Mouse (Mus musculus) hindbrain, embryonic 16.5 days (tissue): ENCODE data around the gene Rnf41. TPM values are rescaled to one million over a fixed set of nuclear protein-coding genes. Genes with fewer than 3 reads are reported as not detected.

Source experiments
- ATAC-seq: fragments of 200-750 bp; cut with Nextera tagmentation; 2 replicates; pipeline ENCODE4 v1.8.0; 2017; ENCODE audit warnings: moderate TSS enrichment, moderate library complexity
- H3K27ac ChIP-seq: fragments of 300-500 bp; sonication (generic); 2 replicates; pipeline ENCODE4 v1.5.1; 2014; ENCODE audit warnings: low read depth, mild to moderate bottlenecking, control low read depth, low read length, moderate library complexity
- H3K27me3 ChIP-seq: fragments of 300-500 bp; sonication (generic); replicated peaks from 2 replicates; pipeline ENCODE4 v1.6.1; 2014; ENCODE audit warnings: low read length; ENCODE audit not compliant: control insufficient read depth, insufficient read depth
- H3K36me3 ChIP-seq: fragments of 300-500 bp; sonication (generic); 2 replicates; pipeline ENCODE4 v1.6.1; 2014; ENCODE audit warnings: mild to moderate bottlenecking, low read length, moderate library complexity, mixed read lengths; ENCODE audit not compliant: control insufficient read depth, insufficient read depth
- H3K4me1 ChIP-seq: fragments of 300-500 bp; sonication (generic); 2 replicates; pipeline ENCODE4 v1.6.1; 2014; ENCODE audit warnings: low read depth, low read length; ENCODE audit not compliant: control insufficient read depth, insufficient read depth
- H3K4me2 ChIP-seq: fragments of 300-500 bp; sonication (generic); 2 replicates; pipeline ENCODE4 v1.6.1; 2014; ENCODE audit warnings: mild to moderate bottlenecking, low read length, control low read depth, moderate library complexity
- H3K4me3 ChIP-seq: fragments of 300-500 bp; sonication (generic); 2 replicates; pipeline ENCODE4 v1.5.1; 2014; ENCODE audit warnings: mild to moderate bottlenecking, low read length, control low read depth, moderate library complexity
- H3K9ac ChIP-seq: fragments of 300-500 bp; sonication (generic); 2 replicates; pipeline ENCODE4 v1.6.1; 2014; ENCODE audit warnings: low read depth, mild to moderate bottlenecking, control low read depth, low read length, moderate library complexity
- H3K9me3 ChIP-seq: fragments of 300-500 bp; sonication (generic); 2 replicates; pipeline ENCODE4 v1.6.1; 2014; ENCODE audit warnings: mild to moderate bottlenecking, low read length, moderate library complexity; ENCODE audit not compliant: control insufficient read depth
- WGBS: fragments of 180-500 bp; shearing (Covaris S2); extraction: QIAGEN DNeasy Blood & Tissue Kit; methylation state at CpG from one replicate; pipeline ENCODE4 v1.1.7; 2014; 5-methylcytosine and 5-hydroxymethylcytosine counted together
- polyA plus RNA-seq: library from polyadenylated mRNA; unstranded; fragments of >200 nt; fragmentation: Nextera tagmentation; extraction: Ambion mirVana; gene quantifications from 2 replicates; pipeline ENCODE4 v1.2.1, GENCODE M21; 2015

Rnf41 gene
- polyA plus RNA-seq, 1 experiment from 2014 or later, result 98.3 TPM

- 94% methylated on average over 5 of the region's 5 CpGs for WGBS
- H3K27ac ChIP-seq, result no peak overlapping the region
- no peak for ATAC-seq
- no peaks in the 10 kb centered on the region for H3K9me3 ChIP-seq
- H3K36me3 ChIP-seq, result peaks cover 13% of the 10 kb centered on the region
- no peak overlapping the region for H3K4me3 ChIP-seq
- no peaks in the 10 kb centered on the region for H3K4me1 ChIP-seq
- no peaks in the 10 kb centered on the region for H3K27me3 ChIP-seq
- H3K9ac ChIP-seq, result no peak overlapping the region
- no peak overlapping the region for H3K4me2 ChIP-seq
Observed at GRCm38 (mm10) chr10:128429052-128429451, 17.6 kb downstream of the Rnf41 start.

- Histone ChIP-seq H3K9ac (no peak overlapping the region), H3K27me3 (no peaks in the 10 kb centered on the region), H3K9me3 (no peaks in the 10 kb centered on the region), H3K36me3 (peaks cover 13% of the 10 kb centered on the region), H3K4me2 (no peak overlapping the region), H3K4me3 (no peak overlapping the region), H3K27ac (no peak overlapping the region), H3K4me1 (no peaks in the 10 kb centered on the region)
- ATAC-seq, result no peak
- WGBS, result 89% methylated on average over 4 of the region's 4 CpGs
Observed at GRCm38 (mm10) chr10:128429454-128429853, 18.0 kb downstream of the Rnf41 start.

- 98% methylated on average over 2 of the region's 2 CpGs for WGBS
- no peak overlapping the region for H3K9ac ChIP-seq
- no peak for ATAC-seq
Observed at GRCm38 (mm10) chr10:128433417-128433816, 22.0 kb downstream of the Rnf41 start.

GRCm38 (mm10) chr10:128434681-128435080, 23.2 kb downstream of the Rnf41 start:
- Histone ChIP-seq H3K9ac (no peak overlapping the region), H3K27ac (no peak overlapping the region), H3K4me2 (no peak overlapping the region), H3K9me3 (no peaks in the 10 kb centered on the region), H3K36me3 (peaks cover 37% of the 10 kb centered on the region), H3K27me3 (no peaks in the 10 kb centered on the region), H3K4me1 (no peaks in the 10 kb centered on the region; the same call in 1 of the 2 replicates), H3K4me3 (no peak overlapping the region)
- no peak for ATAC-seq
- WGBS, result 86% methylated on average over 10 of the region's 10 CpGs

More at GRCm38 (mm10) chr10:128433417-128433816, 22.0 kb downstream of the Rnf41 start:
- Histone ChIP-seq H3K4me3 (no peak overlapping the region), H3K4me1 (no peaks in the 10 kb centered on the region; the same call in 1 of the 2 replicates), H3K27ac (no peak overlapping the region), H3K36me3 (peaks cover 40% of the 10 kb centered on the region), H3K4me2 (no peak overlapping the region), H3K27me3 (no peaks in the 10 kb centered on the region), H3K9me3 (no peaks in the 10 kb centered on the region)

GRCm38 (mm10) chr10:128435186-128435823, 23.8 kb downstream of the Rnf41 start:
- no peak overlapping the region for H3K4me2 ChIP-seq
- H3K4me1 ChIP-seq, result no peaks in the 10 kb centered on the region; the same call in 1 of the 2 replicates
- H3K9me3 ChIP-seq, result no peaks in the 10 kb centered on the region
- 0 out of 2 replicates have a peak overlapping the region, but pooled peaks have one; percentile 4 for H3K27ac ChIP-seq
- H3K36me3 ChIP-seq, result peaks cover 38% of the 10 kb centered on the region
- no peaks in the 10 kb centered on the region for H3K27me3 ChIP-seq
- H3K9ac ChIP-seq, result no peak overlapping the region
- H3K4me3 ChIP-seq, result no peak overlapping the region
- 0 out of 2 replicates have a peak, but pooled peaks have one; percentile 38 for ATAC-seq
- WGBS, result 68% methylated on average over 17 of the region's 17 CpGs

- H3K4me3 ChIP-seq, result no peak overlapping the region
- no peak overlapping the region for H3K9ac ChIP-seq
- H3K27ac ChIP-seq, result 0 out of 2 replicates have a peak overlapping the region, but pooled peaks have one; percentile 25
- H3K4me2 ChIP-seq, result no peak overlapping the region
- 87% methylated on average over 5 of the region's 5 CpGs for WGBS
- no peaks in the 10 kb centered on the region for H3K9me3 ChIP-seq
- ATAC-seq, result no peak
- H3K4me1 ChIP-seq, result no peaks in the 10 kb centered on the region; the same call in 1 of the 2 replicates
- no peaks in the 10 kb centered on the region for H3K27me3 ChIP-seq
- H3K36me3 ChIP-seq, result peaks cover 43% of the 10 kb centered on the region
Observed at GRCm38 (mm10) chr10:128435873-128436272, 24.4 kb downstream of the Rnf41 start.

- no peaks in the 10 kb centered on the region; the same call in 1 of the 2 replicates for H3K4me1 ChIP-seq
- no peak overlapping the region for H3K9ac ChIP-seq
- no peak overlapping the region for H3K4me2 ChIP-seq
- ATAC-seq, result no peak
- H3K4me3 ChIP-seq, result no peak overlapping the region
- no peaks in the 10 kb centered on the region for H3K27me3 ChIP-seq
- H3K27ac ChIP-seq, result no peak overlapping the region
- 75% methylated on average over 8 of the region's 8 CpGs for WGBS
- H3K36me3 ChIP-seq, result peaks cover 43% of the 10 kb centered on the region
- no peaks in the 10 kb centered on the region for H3K9me3 ChIP-seq
Observed at GRCm38 (mm10) chr10:128436376-128436775, 24.9 kb downstream of the Rnf41 start.

- no peak for ATAC-seq
- Histone ChIP-seq H3K9ac (no peak overlapping the region), H3K4me1 (no peaks in the 10 kb centered on the region; the same call in 1 of the 2 replicates), H3K27me3 (no peaks in the 10 kb centered on the region), H3K27ac (no peak overlapping the region), H3K9me3 (no peaks in the 10 kb centered on the region), H3K36me3 (peaks cover 42% of the 10 kb centered on the region), H3K4me2 (no peak overlapping the region), H3K4me3 (no peak overlapping the region)
- 78% methylated on average over 10 of the region's 10 CpGs for WGBS
Observed at GRCm38 (mm10) chr10:128438675-128439279, 27.3 kb downstream of the Rnf41 start.

- H3K9ac ChIP-seq, result no peak overlapping the region
- H3K27me3 ChIP-seq, result no peaks in the 10 kb centered on the region
- peaks cover 41% of the 10 kb centered on the region for H3K36me3 ChIP-seq
- no peak for ATAC-seq
- H3K4me3 ChIP-seq, result no peak overlapping the region
- no peaks in the 10 kb centered on the region for H3K9me3 ChIP-seq
- no peaks in the 10 kb centered on the region for H3K4me1 ChIP-seq
- H3K27ac ChIP-seq, result no peak overlapping the region
- H3K4me2 ChIP-seq, result no peak overlapping the region
- WGBS, result 62% methylated on average over 10 of the region's 10 CpGs
Observed at GRCm38 (mm10) chr10:128440407-128440806, 28.9 kb downstream of the Rnf41 start.
